Mouse (Mus musculus) CH12.LX (cell line): ENCODE results near the gene Rint1. TPM values are rescaled to one million over a fixed set of nuclear protein-coding genes. Genes with fewer than 3 reads are reported as not detected.
A peak's percentile ranks its signal among the peaks of the same experiment; 100 is the strongest.
"Not testable (repeated sequence)": the region's sequence is repeated elsewhere in the genome, so short reads cannot be mapped to it uniquely, and the experiment has no call there.

Experiments used
- DNase-seq: peaks from one replicate; pipeline ENCODE4 v3.0.0-alpha.2; 2013; ENCODE audit errors: extremely low read depth
- H3K27ac ChIP-seq: 2 replicates; pipeline ENCODE4 v1.5.1; 2012; ENCODE audit warnings: low read depth, mild to moderate bottlenecking, control low read depth, moderate library complexity; ENCODE audit not compliant: insufficient read depth
- H3K27me3 ChIP-seq: replicated peaks from 2 replicates; pipeline ENCODE3; 2012; ENCODE audit warnings: inconsistent platforms
- H3K36me3 ChIP-seq, 2 experiments: replicated peaks in 1 of 2; 2 replicates each; pipeline versions ENCODE3 to v1.6.1; 2012; ENCODE audit warnings: inconsistent platforms in 1 of 2, low read length in 1 of 2, mild to moderate bottlenecking in 1 of 2, mixed read lengths in 1 of 2, moderate library complexity in 1 of 2; ENCODE audit not compliant: control insufficient read depth in 1 of 2, insufficient read depth in 1 of 2
- H3K4me1 ChIP-seq, 2 experiments: 2 replicates each; pipeline ENCODE4 v1.6.1; 2012; ENCODE audit warnings: inconsistent platforms in 1 of 2, moderate library complexity in 1 of 2; ENCODE audit not compliant: insufficient read depth in 2 of 2, control insufficient read depth in 1 of 2
- H3K4me2 ChIP-seq: 2 replicates; pipeline ENCODE4 v1.6.1; 2012; ENCODE audit warnings: low read depth, mild to moderate bottlenecking, control low read depth; ENCODE audit not compliant: poor library complexity, insufficient read depth, severe bottlenecking
- H3K4me3 ChIP-seq, 3 experiments: fragments of 150-350 bp in 1 of 3; sonication (generic) in 1 of 3; replicated peaks in 1 of 3; 2 replicates each; pipeline versions ENCODE3 to v1.5.1; 2011 to 2012; ENCODE audit warnings: low read depth in 2 of 3, low read length in 2 of 3, mild to moderate bottlenecking in 2 of 3, moderate library complexity in 2 of 3, control low read depth in 1 of 3, improper control_type of control experiment in 1 of 3, inconsistent platforms in 1 of 3, mixed read lengths in 1 of 3; ENCODE audit not compliant: poor library complexity in 1 of 3
- H3K79me2 ChIP-seq: replicated peaks from 2 replicates; pipeline ENCODE4 v1.6.1; 2012; ENCODE audit warnings: mild to moderate bottlenecking, moderate library complexity; ENCODE audit not compliant: control insufficient read depth, poor library complexity, insufficient read depth, severe bottlenecking; ENCODE audit errors: extremely low read depth
- H3K9ac ChIP-seq: 2 replicates; pipeline ENCODE4 v1.6.1; 2012; ENCODE audit warnings: low read depth, mild to moderate bottlenecking, control low read depth, moderate library complexity; ENCODE audit not compliant: insufficient read depth
- H3K9me3 ChIP-seq: replicated peaks from 2 replicates; pipeline ENCODE3; 2012; ENCODE audit warnings: low read length, inconsistent platforms, mixed read lengths
- CHD1 ChIP-seq: IDR thresholded peaks from 2 replicates; pipeline ENCODE4 v1.6.1; 2012; ENCODE audit warnings: low read depth, low read length, improper control_type of control experiment, inconsistent platforms
- CTCF ChIP-seq, 2 experiments: IDR thresholded peaks in 1 of 2; conservative IDR thresholded peaks in 1 of 2; 2 replicates each; pipeline ENCODE4 v1.5.1; 2011 to 2012; ENCODE audit warnings: low read depth in 2 of 2, low read length in 2 of 2, improper control_type of control experiment in 1 of 2, inconsistent platforms in 1 of 2, mild to moderate bottlenecking in 1 of 2, moderate library complexity in 1 of 2
- ELF1 ChIP-seq: IDR thresholded peaks from 2 replicates; pipeline ENCODE4 v1.6.1; 2014; ENCODE audit warnings: low read depth, mild to moderate bottlenecking, inconsistent platforms, low read length, improper control_type of control experiment
- EP300 ChIP-seq: IDR thresholded peaks from 2 replicates; pipeline ENCODE4 v1.6.1; 2011; ENCODE audit warnings: low read length, improper control_type of control experiment
- HCFC1 ChIP-seq: IDR thresholded peaks from 2 replicates; pipeline ENCODE4 v1.6.1; 2012; ENCODE audit warnings: low read depth, mild to moderate bottlenecking, inconsistent platforms, low read length, improper control_type of control experiment
- MXI1 ChIP-seq: IDR thresholded peaks from 2 replicates; pipeline ENCODE4 v1.6.1; 2011; ENCODE audit warnings: mild to moderate bottlenecking, low read depth, low read length, improper control_type of control experiment
- MYC ChIP-seq: IDR thresholded peaks from 2 replicates; pipeline ENCODE4 v1.6.1; 2011; ENCODE audit warnings: low read depth, mild to moderate bottlenecking, improper control_type of control experiment, low read length
- SIN3A ChIP-seq: IDR thresholded peaks from 2 replicates; pipeline ENCODE4 v1.6.1; 2012; ENCODE audit warnings: low read length, improper control_type of control experiment, inconsistent platforms
- dilution Hi-C: fragments of 300-500 bp; cut with MboI; formaldehyde crosslinking; loops from 2 replicates; pipeline ENCODE4 v1.14.3; 2020; ENCODE audit warnings: low sequenced_read_pairs; ENCODE audit not compliant: extremely low pct_unique_long_range_greater_than_20kb, extremely low pct_ligation_motif_present
- in situ Hi-C: fragments of 300-500 bp; cut with MboI; formaldehyde crosslinking; loops from 3 replicates; pipeline ENCODE4 v1.14.3; 2019; ENCODE audit warnings: low sequenced_read_pairs, low pct_ligation_motif_present, low pct_unique_long_range_greater_than_20kb, mixed read lengths
- polyA plus RNA-seq: library from polyadenylated mRNA; unstranded; fragments of >175 nt; gene quantifications from 2 replicates; pipeline ENCODE4 v1.2.1, GENCODE M21; 2012; ENCODE audit warnings: low read depth; ENCODE audit not compliant: insufficient read length
- total RNA-seq, 2 experiments: library from RNA; depleted of rRNA; stranded (reverse); fragments of 300-350 nt in 1 of 2; fragments of >200 nt in 1 of 2; gene quantifications; 2 replicates each; pipeline ENCODE4 v1.2.3; 2012 to 2014

Rint1 gene
- total and polyA plus RNA-seq, 3 experiments = 14.7 to 17.6 (median 16.2) TPM

DNA sequence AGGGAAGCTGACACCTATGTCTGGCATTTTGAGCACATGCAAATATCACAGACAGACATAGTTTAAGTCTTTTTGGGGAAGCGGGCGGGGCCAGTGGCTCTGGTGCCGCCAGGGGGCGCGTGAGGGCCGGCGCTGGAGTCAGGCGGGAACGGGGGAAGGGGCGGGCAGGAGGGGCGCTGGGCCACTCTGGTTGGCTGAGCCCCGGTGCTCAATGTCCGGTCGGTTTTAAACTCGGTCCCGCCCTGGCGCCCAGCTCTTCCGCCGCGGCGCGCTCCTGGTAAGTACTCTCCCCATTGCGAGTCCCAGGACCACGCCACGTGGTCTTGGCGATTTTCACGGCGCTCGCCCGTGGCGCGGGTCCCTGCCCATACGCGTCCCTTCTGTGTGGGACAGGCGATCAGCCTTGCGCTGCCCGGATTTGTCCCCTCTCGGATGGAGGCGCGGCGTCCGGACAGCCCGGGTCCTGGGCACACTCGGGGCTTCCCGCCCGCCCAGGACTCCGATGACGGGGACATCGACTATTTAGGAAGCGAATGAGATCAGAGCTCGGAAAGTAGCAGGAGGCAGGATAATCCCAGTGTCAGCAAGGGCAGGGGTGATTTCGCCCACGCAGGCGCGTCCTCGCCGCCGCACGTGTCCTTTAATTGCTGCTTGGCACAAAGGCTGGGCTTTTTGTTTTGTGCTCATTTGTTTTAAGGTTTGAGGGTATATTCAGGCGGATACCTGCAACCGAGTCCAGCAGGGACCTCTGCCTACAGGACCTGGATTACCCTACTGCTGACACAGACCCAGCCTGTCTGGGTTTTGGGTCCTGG, 63.0 kb downstream of the Rint1 start (continued):
- peak; percentile 64 for TF ChIP-seq ELF1

DNA sequence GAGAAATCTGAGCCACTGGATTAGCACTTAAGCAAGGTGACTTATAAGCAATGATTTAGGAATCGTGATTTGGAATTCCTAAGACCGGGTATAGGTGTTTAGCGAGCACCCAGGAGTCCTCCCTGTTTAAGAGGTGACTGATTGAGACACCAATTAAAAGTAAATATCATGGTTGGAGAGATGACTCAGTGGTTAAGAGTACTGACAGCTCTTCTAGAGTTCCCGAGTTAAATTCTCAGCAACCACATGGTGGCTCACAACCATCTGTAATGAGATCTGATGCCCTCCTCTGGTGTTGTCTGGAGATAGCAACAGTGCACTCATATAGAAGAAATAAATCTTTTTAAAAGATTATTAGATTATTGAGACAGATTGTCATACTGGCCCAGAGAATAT, 63.6 kb downstream of the Rint1 start:
- Histone ChIP-seq H3K79me2 (peaks cover 27% of the 10 kb centered on the region), H3K9ac (peak overlapping the region; percentile 99), H3K36me3 (peaks cover 36 to 39% of the 10 kb centered on the region in 2 experiments), H3K4me2 (peak overlapping the region; percentile 61), H3K4me3 (peak overlapping the region; percentile 76 to 98 (median 85)), H3K4me1 (peaks cover 0 to 34% of the 10 kb centered on the region in 2 experiments; a peak in 3 of 4 replicates), H3K27ac (peak overlapping the region; percentile 54; the same call in 1 of the 2 replicates)
- DNase-seq, dilution Hi-C loops, H3K27me3 ChIP-seq, H3K9me3 ChIP-seq: not testable (repeated sequence)
- TF ChIP-seq HCFC1 (0 out of 2 replicates have a peak, but pooled peaks have one; percentile 11), CTCF (conservative IDR thresholded peaks at IDR 0.05 in 1 of 2, IDR thresholded peaks at IDR 0.05 in 1 of 2; ENCODE audit: low read depth in 2 of 2, low read length in 2 of 2) (peak in 1 of 2 experiments; percentile 65; a peak in 2 of 4 replicates), CHD1 (peak; percentile 48; the same call in 1 of the 2 replicates), EP300 (0 out of 2 replicates have a peak, but pooled peaks have one; percentile 5), MXI1 (peak; percentile 60; the same call in 1 of the 2 replicates), SIN3A (peak; percentile 74; the same call in 1 of the 2 replicates), MYC (peak; percentile 89; the same call in 1 of the 2 replicates)
- in situ Hi-C loops = loop anchor here (10.0 kb wide), 1 partner anchor 314 kb away; the partner anchor contains the start of gene Nupl2

DNA sequence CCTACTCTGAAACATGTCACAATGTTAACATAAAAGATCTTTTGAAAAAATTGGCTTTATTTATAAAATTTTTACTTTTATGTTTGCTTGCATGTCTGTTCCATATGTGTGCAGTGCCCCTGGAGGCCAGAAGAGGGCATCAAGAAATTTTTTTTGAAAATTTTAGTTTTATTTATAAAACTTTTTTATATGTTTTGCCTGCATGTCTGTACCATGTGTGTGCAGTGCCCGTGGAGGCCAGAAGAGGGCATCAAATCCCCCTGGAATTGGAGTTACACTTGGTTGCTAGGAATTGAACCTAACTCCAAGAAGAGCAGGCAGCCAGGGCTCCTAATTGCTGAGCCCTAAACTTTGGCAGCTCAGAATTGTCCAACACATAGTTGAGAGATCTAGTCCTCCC, 65.4 kb downstream of the Rint1 start:
- H3K9ac ChIP-seq, dilution Hi-C loops, H3K9me3 ChIP-seq, H3K27me3 ChIP-seq, DNase-seq, H3K27ac ChIP-seq: not testable (repeated sequence)
- Histone ChIP-seq H3K4me1 (peaks cover 0 to 37% of the 10 kb centered on the region in 2 experiments; a peak in 3 of 4 replicates), H3K79me2 (peaks cover 27% of the 10 kb centered on the region), H3K4me2 (peak overlapping the region; percentile 61; the same call in 1 of the 2 replicates), H3K4me3 (peak overlapping the region in 2 of 3 experiments; percentile 8 to 51), H3K36me3 (peaks cover 53 to 55% of the 10 kb centered on the region in 2 experiments)
- in situ Hi-C loops = loop anchor here (10.0 kb wide), 1 partner anchor 312 kb away; the partner anchor contains the start of gene Nupl2
- TF ChIP-seq CTCF (conservative IDR thresholded peaks at IDR 0.05 in 1 of 2, IDR thresholded peaks at IDR 0.05 in 1 of 2; ENCODE audit: low read depth in 2 of 2, low read length in 2 of 2) = peak; percentile 31 to 37; a peak in 2 of 4 replicates
- 0 out of 2 replicates have a peak, but pooled peaks have one; percentile 2 for TF ChIP-seq SIN3A
